Mouse (Mus musculus) embryonic facial prominence, embryonic 11.5 days (tissue): ENCODE data around the gene Cd207. TPM values are rescaled to one million over a fixed set of nuclear protein-coding genes. Genes with fewer than 3 reads are reported as not detected.

Experiments
- ATAC-seq: fragments of 200-750 bp; cut with Nextera tagmentation; replicated peaks from 2 replicates; pipeline ENCODE4 v1.8.0; 2017; ENCODE audit warnings: low read depth; ENCODE audit not compliant: insufficient number of reproducible peaks, low FRiP score, low TSS enrichment
- DNase-seq: peaks from one replicate; pipeline ENCODE4 v3.0.0-alpha.2; 2015; ENCODE audit warnings: low spot score
- H3K27ac ChIP-seq: fragments of 300-500 bp; sonication (generic); replicated peaks from 2 replicates; pipeline ENCODE4 v1.5.1; 2014; ENCODE audit warnings: mild to moderate bottlenecking, low read depth, low read length, control low read depth
- H3K27me3 ChIP-seq: fragments of 300-500 bp; sonication (generic); 2 replicates; pipeline ENCODE4 v1.6.1; 2014; ENCODE audit warnings: mild to moderate bottlenecking, low read length, moderate library complexity, mixed read lengths; ENCODE audit not compliant: control insufficient read depth, insufficient read depth
- H3K36me3 ChIP-seq: fragments of 300-500 bp; sonication (generic); replicated peaks from 2 replicates; pipeline ENCODE4 v1.6.1; 2014; ENCODE audit warnings: low read depth, mild to moderate bottlenecking, low read length, moderate library complexity, mixed read lengths; ENCODE audit not compliant: control insufficient read depth, insufficient read depth
- H3K4me1 ChIP-seq: fragments of 300-500 bp; sonication (generic); 2 replicates; pipeline ENCODE4 v1.6.1; 2014; ENCODE audit warnings: low read length, mixed read lengths; ENCODE audit not compliant: control insufficient read depth, insufficient read depth
- H3K4me2 ChIP-seq: fragments of 300-500 bp; sonication (generic); 2 replicates; pipeline ENCODE4 v1.6.1; 2014; ENCODE audit warnings: low read depth, mild to moderate bottlenecking, control low read depth, low read length, moderate library complexity
- H3K4me3 ChIP-seq: fragments of 300-500 bp; sonication (generic); 2 replicates; pipeline ENCODE4 v1.5.1; 2014; ENCODE audit warnings: low read depth, low read length, control low read depth
- H3K9ac ChIP-seq: fragments of 300-500 bp; sonication (generic); replicated peaks from 2 replicates; pipeline ENCODE4 v1.6.1; 2014; ENCODE audit warnings: mild to moderate bottlenecking, control low read depth, low read length
- H3K9me3 ChIP-seq: fragments of 300-500 bp; sonication (generic); replicated peaks from 2 replicates; pipeline ENCODE4 v1.6.1; 2016; ENCODE audit warnings: mild to moderate bottlenecking, low read length, inconsistent platforms, mixed read lengths; ENCODE audit not compliant: control insufficient read depth
- WGBS: fragments of 180-500 bp; shearing (Covaris S2); extraction: QIAGEN DNeasy Blood & Tissue Kit; methylation state at CpG from one replicate; pipeline ENCODE4 v1.1.7; 2014; 5-methylcytosine and 5-hydroxymethylcytosine counted together
- polyA plus RNA-seq: library from polyadenylated mRNA; unstranded; fragments of >200 nt; fragmentation: Nextera tagmentation; extraction: Ambion mirVana; gene quantifications from 2 replicates; pipeline ENCODE4 v1.2.1, GENCODE M21; 2014

Cd207 gene
- not detected in 2 replicates for polyA plus RNA-seq

GRCm38 (mm10) chr6:83677757-83678156 is at the start of gene Cd207:
Gene Cd207 (minus strand): TSS chr6:83677857.
- no peak for DNase-seq
- H3K36me3 ChIP-seq: no peaks in the 10 kb centered on the region
- WGBS: 79% methylated on average over 4 of the region's 4 CpGs

GRCm38 (mm10) chr6:83727178-83727577 is 49.5 kb upstream of the Cd207 start:
- Histone ChIP-seq H3K4me3 (no peak overlapping the region), H3K27me3 (peaks cover 6% of the 10 kb centered on the region; the same call in 1 of the 2 replicates), H3K4me2 (no peak overlapping the region), H3K36me3 (no peaks in the 10 kb centered on the region), H3K4me1 (no peaks in the 10 kb centered on the region), H3K9ac (no peak overlapping the region), H3K9me3 (no peaks in the 10 kb centered on the region), H3K27ac (no peak overlapping the region)
- DNase-seq (peak; percentile 32), ATAC-seq (no peak)
- WGBS: 33% methylated on average over 4 of the region's 4 CpGs

More at GRCm38 (mm10) chr6:83677757-83678156, at the start of gene Cd207:
- no peak within 1 kb of the TSS for H3K27ac ChIP-seq
- no peak within 1 kb of the TSS for H3K9ac ChIP-seq
- H3K4me1 ChIP-seq: no peaks in the 10 kb centered on the region
- H3K4me2 ChIP-seq: no peak within 1 kb of the TSS
- H3K27me3 ChIP-seq: no peaks in the 10 kb centered on the region
- H3K4me3 ChIP-seq: no peak within 1 kb of the TSS
- ATAC-seq: no peak
- no peaks in the 10 kb centered on the region for H3K9me3 ChIP-seq

- Histone ChIP-seq H3K4me2 (no peak overlapping the region), H3K9me3 (no peaks in the 10 kb centered on the region), H3K9ac (no peak overlapping the region), H3K27ac (no peak overlapping the region), H3K27me3 (peaks cover 36% of the 10 kb centered on the region), H3K4me1 (no peaks in the 10 kb centered on the region), H3K36me3 (no peaks in the 10 kb centered on the region), H3K4me3 (no peak overlapping the region)
- ATAC-seq (no peak), DNase-seq (no peak)
- 22% methylated on average over 6 of the region's 6 CpGs for WGBS
Measured at GRCm38 (mm10) chr6:83722526-83722925, 44.9 kb upstream of the Cd207 start.

GRCm38 (mm10) chr6:83717026-83717425 is 39.4 kb upstream of the Cd207 start:
- no peaks in the 10 kb centered on the region; the same call in 1 of the 2 replicates for H3K4me1 ChIP-seq
- no peak for DNase-seq
- H3K9me3 ChIP-seq: no peaks in the 10 kb centered on the region
- no peak overlapping the region for H3K27ac ChIP-seq
- no peak for ATAC-seq
- H3K4me2 ChIP-seq: no peak overlapping the region
- H3K4me3 ChIP-seq: no peak overlapping the region
- under 1% methylated on average over 8 of the region's 8 CpGs for WGBS
- no peak overlapping the region for H3K9ac ChIP-seq
- H3K27me3 ChIP-seq: peaks cover 69% of the 10 kb centered on the region
- no peaks in the 10 kb centered on the region for H3K36me3 ChIP-seq

- DNase-seq (no peak), ATAC-seq (no peak)
- Histone ChIP-seq H3K27ac (no peak overlapping the region), H3K9ac (no peak overlapping the region), H3K4me2 (no peak overlapping the region), H3K4me3 (no peak overlapping the region), H3K36me3 (no peaks in the 10 kb centered on the region), H3K27me3 (peaks cover 73% of the 10 kb centered on the region), H3K9me3 (no peaks in the 10 kb centered on the region), H3K4me1 (no peaks in the 10 kb centered on the region; the same call in 1 of the 2 replicates)
- WGBS: 1% methylated on average over 30 of the region's 30 CpGs
Measured at GRCm38 (mm10) chr6:83715461-83716196, 38.0 kb upstream of the Cd207 start.

GRCm38 (mm10) chr6:83714221-83715123 is 36.8 kb upstream of the Cd207 start:
- no peaks in the 10 kb centered on the region; the same call in 1 of the 2 replicates for H3K4me1 ChIP-seq
- WGBS: under 1% methylated on average over 34 of the region's 34 CpGs
- ATAC-seq: no peak
- H3K36me3 ChIP-seq: no peaks in the 10 kb centered on the region
- H3K9ac ChIP-seq: no peak overlapping the region
- DNase-seq: peak; percentile 49
- no peak overlapping the region for H3K4me2 ChIP-seq
- H3K9me3 ChIP-seq: no peaks in the 10 kb centered on the region
- no peak overlapping the region for H3K27ac ChIP-seq
- no peak overlapping the region for H3K4me3 ChIP-seq
- H3K27me3 ChIP-seq: peaks cover 82% of the 10 kb centered on the region

- no peaks in the 10 kb centered on the region for H3K36me3 ChIP-seq
- 6% methylated on average over 12 of the region's 12 CpGs for WGBS
- peaks cover 84% of the 10 kb centered on the region for H3K27me3 ChIP-seq
- H3K4me2 ChIP-seq: no peak overlapping the region
- no peak for DNase-seq
- H3K4me3 ChIP-seq: no peak overlapping the region
- H3K9me3 ChIP-seq: no peaks in the 10 kb centered on the region
- no peak overlapping the region for H3K9ac ChIP-seq
- H3K4me1 ChIP-seq: no peaks in the 10 kb centered on the region; the same call in 1 of the 2 replicates
- ATAC-seq: no peak
- no peak overlapping the region for H3K27ac ChIP-seq
Measured at GRCm38 (mm10) chr6:83713271-83714136, 35.8 kb upstream of the Cd207 start.
